Mouse (Mus musculus) retina, embryonic 14.5 days (tissue): ENCODE data around the gene Nufip2.

Source experiments
- DNase-seq: peaks from one replicate; pipeline ENCODE4 v3.0.0-alpha.2; 2015; ENCODE audit warnings: low spot score

Nufip2 gene

GRCm38 (mm10) chr11:77771879-77772713 is 86.1 kb downstream of the Nufip2 start:
- no peak for DNase-seq

- DNase-seq, result no peak
These were observed 89.9 kb downstream of the Nufip2 start for GRCm38 (mm10) chr11:77775701-77776400.

- DNase-seq, result no peak
These were observed 91.5 kb downstream of the Nufip2 start for GRCm38 (mm10) chr11:77777436-77777835.

GRCm38 (mm10) chr11:77777937-77778336 is 92.0 kb downstream of the Nufip2 start:
- DNase-seq, result no peak

- DNase-seq, result no peak
These were observed 93.3 kb downstream of the Nufip2 start for GRCm38 (mm10) chr11:77779240-77779639.

GRCm38 (mm10) chr11:77781088-77781487 is 95.1 kb downstream of the Nufip2 start:
- no peak for DNase-seq

GRCm38 (mm10) chr11:77782104-77782815 is 96.3 kb downstream of the Nufip2 start:
- no peak for DNase-seq

GRCm38 (mm10) chr11:77783211-77783746 is 97.3 kb downstream of the Nufip2 start:
- no peak for DNase-seq

GRCm38 (mm10) chr11:77783747-77784646 is 98.0 kb downstream of the Nufip2 start:
- DNase-seq, result peak; percentile 49

GRCm38 (mm10) chr11:77784894-77785293 is 98.9 kb downstream of the Nufip2 start:
- DNase-seq, result no peak

GRCm38 (mm10) chr11:77785396-77785767 is 99.4 kb downstream of the Nufip2 start:
- peak; percentile 38 for DNase-seq

GRCm38 (mm10) chr11:77785768-77786561 is 100.0 kb downstream of the Nufip2 start:
- DNase-seq, result no peak

- no peak for DNase-seq
These were observed 101.8 kb downstream of the Nufip2 start, which contains the start of gene Gm10277 for GRCm38 (mm10) chr11:77787707-77788106. Gene Gm10277 (minus strand): TSS chr11:77787747.

- DNase-seq, result no peak
These were observed 103.6 kb downstream of the Nufip2 start for GRCm38 (mm10) chr11:77789512-77789911.

GRCm38 (mm10) chr11:77790286-77790685 is 104.3 kb downstream of the Nufip2 start:
- DNase-seq, result no peak

- no peak for DNase-seq
These were observed 105.3 kb downstream of the Nufip2 start for GRCm38 (mm10) chr11:77791241-77791727.
